In genomic region chr19:16260973-16261372, GRCm38 (mm10) we compare ENCODE assay signal across 17 mouse cellular contexts.
A peak's percentile ranks its signal among the peaks of the same experiment; 100 is the strongest.
DNase-seq lines count a peak whose midpoint lies in the region; ATAC-seq and TF ChIP-seq lines count a peak whose summit lies in the region.
"Had no signal": no experiment of that assay in that cellular context is flagged by ENCODE, and none has a peak within 500 bp of the region (broad histone marks: within the 10 kb centered on the region; RNA-seq: fewer than 3 reads in every experiment).

No protein-coding gene starts in this region.

- H3K36me3 ChIP-seq in heart, embryonic 16.5 days (ENCODE audit: control insufficient read depth, insufficient read depth): no peaks in the 10 kb centered on the region
- no peaks in the 10 kb centered on the region for H3K36me3 ChIP-seq in lung, embryonic 14.5 days (ENCODE audit: insufficient read depth)
- H3K36me3 ChIP-seq: embryonic facial prominence, embryonic 12.5 days; forebrain, embryonic 15.5 days; hindbrain, embryonic 13.5 days had no signal

- no peak overlapping the region for H3K4me3 ChIP-seq in heart, embryonic 16.5 days (ENCODE audit: low read length)
- no peak overlapping the region for H3K4me3 ChIP-seq in lung, embryonic 14.5 days (ENCODE audit: low read depth, low read length)
- H3K4me3 ChIP-seq: embryonic facial prominence, embryonic 12.5 days; erythroblast, embryonic 14.5 days; forebrain, embryonic 15.5 days; hindbrain, embryonic 13.5 days; myocyte had no signal

- peak; percentile 55 for ATAC-seq in heart, embryonic 16.5 days (replicated peaks; ENCODE audit: extremely low read depth, insufficient read depth, low FRiP score)
- ATAC-seq in lung, embryonic 14.5 days (ENCODE audit: insufficient read depth): no peak
- peak; percentile 76 for ATAC-seq in megakaryocyte progenitor cell, adult 5-6 weeks (replicated peaks; ENCODE audit: poor library complexity)
- ATAC-seq: forebrain, embryonic 15.5 days; intestine, postnatal 0 days had no signal

- H3K27ac ChIP-seq in heart, embryonic 16.5 days (ENCODE audit: low read length): no peak overlapping the region
- H3K27ac ChIP-seq in lung, embryonic 14.5 days (ENCODE audit: low read depth): no peak overlapping the region
- H3K27ac ChIP-seq: embryonic facial prominence, embryonic 12.5 days; hindbrain, embryonic 13.5 days; kidney, postnatal 0 days had no signal

- WGBS in heart, embryonic 16.5 days: 38% methylated on average over 1 of the region's 1 CpGs
- WGBS in lung, embryonic 14.5 days: 61% methylated on average over 1 of the region's 1 CpGs

- no peak for DNase-seq in heart, postnatal 36 days
- DNase-seq in lung, embryonic 14.5 days: peak; percentile 57
- DNase-seq in lung, postnatal 25 days (ENCODE audit: low spot score): no peak
- peak; percentile 48 for DNase-seq in adrenal gland, postnatal 10 days
- no peak for DNase-seq in ovary, postnatal 10 days (ENCODE audit: low spot score)
- DNase-seq: cerebellum, adult 9-10 months; heart, postnatal 10 days; left cerebral cortex, postnatal 4 days had no signal

- no peaks in the 10 kb centered on the region for H3K9me3 ChIP-seq in heart, embryonic 16.5 days (replicated peaks; ENCODE audit: control insufficient read depth, low read length)
- no peaks in the 10 kb centered on the region for H3K9me3 ChIP-seq in lung, embryonic 14.5 days (ENCODE audit: low read depth, low read length)
- H3K9me3 ChIP-seq: embryonic facial prominence, embryonic 12.5 days; forebrain, embryonic 15.5 days; hindbrain, embryonic 13.5 days had no signal

- H3K4me2 ChIP-seq in heart, embryonic 16.5 days (ENCODE audit: low read depth, low read length): no peak overlapping the region
- no peak overlapping the region for H3K4me2 ChIP-seq in lung, embryonic 14.5 days
- H3K4me2 ChIP-seq: embryonic facial prominence, embryonic 12.5 days; forebrain, embryonic 15.5 days; hindbrain, embryonic 13.5 days had no signal

- no peaks in the 10 kb centered on the region for H3K27me3 ChIP-seq in heart, embryonic 16.5 days (ENCODE audit: control insufficient read depth, insufficient read depth, low read length)
- H3K27me3 ChIP-seq in lung, embryonic 14.5 days (ENCODE audit: insufficient read depth, low read length): no peaks in the 10 kb centered on the region
- H3K27me3 ChIP-seq: embryonic facial prominence, embryonic 12.5 days; forebrain, embryonic 15.5 days; hindbrain, embryonic 13.5 days had no signal

- H3K9ac ChIP-seq in heart, embryonic 16.5 days (ENCODE audit: low read length): no peak overlapping the region
- H3K9ac ChIP-seq in lung, embryonic 14.5 days: no peak overlapping the region
- H3K9ac ChIP-seq: embryonic facial prominence, embryonic 12.5 days; forebrain, embryonic 15.5 days; hindbrain, embryonic 13.5 days had no signal

- H3K4me1 ChIP-seq in heart, embryonic 16.5 days (ENCODE audit: control insufficient read depth, insufficient read depth, low read length): peaks cover 24% of the 10 kb centered on the region
- H3K4me1 ChIP-seq in lung, embryonic 14.5 days (ENCODE audit: insufficient read depth): peaks cover 8% of the 10 kb centered on the region; the same call in 1 of the 2 replicates
- H3K4me1 ChIP-seq: embryonic facial prominence, embryonic 12.5 days had no signal

- no peak for TF ChIP-seq CTCF in lung, embryonic 14.5 days (IDR thresholded peaks at IDR 0.05; ENCODE audit: low read depth)

- intact Hi-C loops in heart, postnatal 36 days (cut with DNase I): loop anchor here (5.0 kb wide), 1 partner anchor 66 kb away; no protein-coding TSS in a partner anchor

Comparison
In these comparisons a context has a peak if more than half of its experiments do, and no peak if none do; other contexts are left out.
1. DNase-seq: peak in lung, embryonic 14.5 days (single experiment) and adrenal gland, postnatal 10 days (single experiment); none in heart, postnatal 36 days (0 of 2), lung, postnatal 25 days (single experiment) and ovary, postnatal 10 days (single experiment).